Comparison of ENCODE assay signal across 8 mouse cellular contexts in the genomic region with DNA sequence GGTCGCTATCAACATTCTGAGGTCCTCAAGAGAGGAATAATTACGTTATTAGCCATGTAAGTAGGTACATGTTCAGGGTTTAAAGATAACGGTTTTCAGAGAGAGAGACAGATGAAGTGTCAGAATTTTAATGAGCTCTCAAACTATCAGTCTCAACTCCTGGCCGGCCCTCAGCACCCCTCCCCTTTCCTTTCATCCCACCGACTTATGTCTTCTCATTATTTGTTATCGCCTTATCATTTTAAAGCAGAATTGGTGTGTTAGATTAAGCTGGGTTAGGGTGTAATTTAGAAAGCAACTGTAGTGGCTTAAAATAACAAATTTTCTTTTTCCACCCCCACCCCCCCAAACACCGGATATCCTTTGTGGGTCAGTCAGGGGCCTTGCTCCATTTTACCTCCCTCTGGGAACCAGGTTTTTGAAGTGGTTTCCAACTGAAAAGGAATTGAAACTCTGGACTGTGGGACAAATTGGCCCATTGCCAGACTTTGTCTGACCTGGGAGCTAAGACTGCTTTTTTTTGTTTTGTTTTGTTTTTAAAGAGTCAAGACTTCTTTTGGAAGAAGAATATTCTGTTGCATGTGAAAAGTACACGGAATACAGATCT.
DNase-seq lines count a peak whose midpoint lies in the region.

No protein-coding gene starts in this region.

- DNase-seq in cerebellum, postnatal 10 days, result peak; percentile 29 to 46
- no peak for DNase-seq in cerebellum, adult 11-12 months
- DNase-seq in retina, postnatal 1 day, result peak; percentile 11
- DNase-seq in retina, embryonic 14.5 days (ENCODE audit: low spot score), result no peak
- DNase-seq in kidney, adult 18-20 months, result peak; percentile 15
- peak; percentile 11 for DNase-seq in naive thymus-derived CD4-positive, alpha-beta T cell, adult 2 months (ENCODE audit: low read depth)
- DNase-seq in left cerebral cortex, adult 11 months (ENCODE audit: low spot score), result no peak
- no peak for DNase-seq in thymus, postnatal 25 days

Comparison
In these comparisons a context has a peak if more than half of its experiments do, and no peak if none do; other contexts are left out.
1. DNase-seq: peak in cerebellum, postnatal 10 days (2 of 2), retina, postnatal 1 day (single experiment), kidney, adult 18-20 months (single experiment) and naive thymus-derived CD4-positive, alpha-beta T cell, adult 2 months (single experiment); none in cerebellum, adult 11-12 months (single experiment), retina, embryonic 14.5 days (single experiment), left cerebral cortex, adult 11 months (single experiment) and thymus, postnatal 25 days (single experiment).